Mouse (Mus musculus): Measurements from ENCODE around the gene Neurl2. TPM values are rescaled to one million over a fixed set of nuclear protein-coding genes. Genes with fewer than 3 reads are reported as not detected.
"Not testable (repeated sequence)": the region's sequence is repeated elsewhere in the genome, so short reads cannot be mapped to it uniquely, and the experiment has no call there.

Gene Neurl2
- total and polyA plus RNA-seq, 2 experiments: 1.6 to 5.6 TPM

GRCm38 (mm10) chr2:164866741-164867551 lies 33.7 kb upstream of the Neurl2 start:
- Histone ChIP-seq H3K4me3 (ENCODE audit: insufficient read depth, low read depth, low read length) (no peak overlapping the region), H3K9ac (ENCODE audit: low read depth, low read length) (peak overlapping the region; percentile 14; the same call in 1 of the 2 replicates), H3K36me3 (ENCODE audit: control insufficient read depth, insufficient read depth, low read length) (no peaks in the 10 kb centered on the region), H3K79me2 (ENCODE audit: control insufficient read depth, insufficient read depth, low read length) (no peaks in the 10 kb centered on the region), H3K27me3 (ENCODE audit: control insufficient read depth, insufficient read depth, low read length) (no peaks in the 10 kb centered on the region), H3K4me1 (ENCODE audit: control insufficient read depth, insufficient read depth, low read length) (peaks cover 4% of the 10 kb centered on the region; the same call in 1 of the 2 replicates), H3K27ac (replicated peaks; ENCODE audit: insufficient read depth, low read depth, low read length) (peak overlapping the region; percentile 33)
- DNase-seq (ENCODE audit: extremely low read depth, low read depth, low spot score): peak; percentile 61
- WGBS: 52% methylated on average over 16 of the region's 16 CpGs
- TF ChIP-seq CTCF (IDR thresholded peaks at IDR 0.05; ENCODE audit: low read depth, low read length) (no peak), POLR2A (IDR thresholded peaks at IDR 0.05; ENCODE audit: extremely low read depth, insufficient read depth, low read length) (no peak)

GRCm38 (mm10) chr2:164864593-164864992 lies 31.3 kb upstream of the Neurl2 start:
- WGBS: 78% methylated on average over 4 of the region's 4 CpGs
- TF ChIP-seq POLR2A (IDR thresholded peaks at IDR 0.05; ENCODE audit: extremely low read depth, insufficient read depth, low read length) (no peak), CTCF (IDR thresholded peaks at IDR 0.05; ENCODE audit: low read depth, low read length) (no peak)
- no peak overlapping the region for H3K4me3 ChIP-seq (ENCODE audit: insufficient read depth, low read depth, low read length)
- H3K27me3 ChIP-seq (ENCODE audit: control insufficient read depth, insufficient read depth, low read length): no peaks in the 10 kb centered on the region
- no peak for DNase-seq (ENCODE audit: extremely low read depth, low read depth, low spot score)
- no peak overlapping the region for H3K27ac ChIP-seq (replicated peaks; ENCODE audit: insufficient read depth, low read depth, low read length)
- no peaks in the 10 kb centered on the region for H3K79me2 ChIP-seq (ENCODE audit: control insufficient read depth, insufficient read depth, low read length)
- peaks cover 4% of the 10 kb centered on the region; the same call in 1 of the 2 replicates for H3K4me1 ChIP-seq (ENCODE audit: control insufficient read depth, insufficient read depth, low read length)
- no peaks in the 10 kb centered on the region for H3K36me3 ChIP-seq (ENCODE audit: control insufficient read depth, insufficient read depth, low read length)
- H3K9ac ChIP-seq (ENCODE audit: low read depth, low read length): no peak overlapping the region

DNA sequence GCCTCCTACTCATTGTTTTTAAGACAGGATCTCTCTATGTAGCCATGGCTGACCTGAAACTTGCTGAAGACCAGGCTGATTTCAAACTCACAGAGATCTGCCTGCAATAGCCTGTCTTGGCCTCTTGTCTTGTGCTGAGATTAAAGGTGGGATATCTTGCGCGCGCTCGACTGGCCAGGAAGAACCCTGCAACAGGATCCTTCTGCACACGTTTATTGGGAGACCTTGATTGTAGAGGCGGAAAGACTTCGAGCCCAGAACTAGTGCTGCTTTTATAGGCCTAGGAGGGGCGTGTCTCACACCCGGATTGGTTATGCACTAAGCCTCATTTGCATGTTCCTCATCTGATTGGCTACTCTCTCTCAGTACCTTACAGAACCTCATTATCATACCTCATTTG lies 30.2 kb upstream of the Neurl2 start:
- H3K27me3 ChIP-seq (ENCODE audit: control insufficient read depth, insufficient read depth, low read length); H3K27ac ChIP-seq (replicated peaks; ENCODE audit: insufficient read depth, low read depth, low read length); H3K4me3 ChIP-seq (ENCODE audit: insufficient read depth, low read depth, low read length); H3K79me2 ChIP-seq (ENCODE audit: control insufficient read depth, insufficient read depth, low read length); H3K9ac ChIP-seq (ENCODE audit: low read depth, low read length); H3K36me3 ChIP-seq (ENCODE audit: control insufficient read depth, insufficient read depth, low read length); DNase-seq (ENCODE audit: extremely low read depth, low read depth, low spot score): not testable (repeated sequence)
- peaks cover 11% of the 10 kb centered on the region for H3K4me1 ChIP-seq (ENCODE audit: control insufficient read depth, insufficient read depth, low read length)
- 97% methylated on average over 9 of the region's 9 CpGs for WGBS

DNA sequence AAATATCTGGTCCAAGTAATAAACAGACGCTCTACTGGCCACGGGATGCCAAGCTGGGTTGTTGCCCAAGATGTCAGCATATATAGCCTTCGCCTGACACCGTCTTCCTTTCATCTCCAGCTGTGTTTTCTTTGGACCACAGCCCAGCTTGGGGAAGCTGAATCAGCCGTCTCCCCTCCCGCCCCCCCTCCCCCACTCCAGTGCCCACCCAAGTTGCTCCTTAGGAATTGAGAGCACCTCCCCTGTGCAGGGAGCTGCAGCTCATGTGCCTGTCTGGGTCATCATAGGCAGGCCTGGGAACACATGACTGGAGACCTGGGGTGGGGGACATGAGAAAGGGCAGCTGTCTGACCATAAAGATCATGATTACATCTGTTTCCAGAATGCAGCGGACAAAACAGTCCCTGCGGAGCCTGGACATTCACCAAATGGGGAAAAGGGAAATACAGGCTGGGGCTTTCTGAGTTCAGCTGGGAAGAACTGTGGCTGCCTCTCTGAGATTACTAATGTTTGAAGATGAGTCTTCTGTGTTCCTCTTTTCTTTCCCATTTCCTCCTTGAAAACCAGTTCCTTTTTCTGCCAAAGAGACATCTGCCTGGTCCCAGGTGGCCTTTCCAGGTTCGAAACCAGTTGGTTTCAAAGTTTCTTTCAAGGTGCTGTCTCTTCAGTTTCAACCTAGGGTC lies 29.1 kb upstream of the Neurl2 start:
- no peak for TF ChIP-seq CTCF (IDR thresholded peaks at IDR 0.05; ENCODE audit: low read depth, low read length)
- TF ChIP-seq POLR2A (IDR thresholded peaks at IDR 0.05; ENCODE audit: extremely low read depth, insufficient read depth, low read length): no peak
- H3K4me3 ChIP-seq (ENCODE audit: insufficient read depth, low read depth, low read length): no peak overlapping the region
- no peak overlapping the region for H3K9ac ChIP-seq (ENCODE audit: low read depth, low read length)
- DNase-seq (ENCODE audit: extremely low read depth, low read depth, low spot score): peak; percentile 54
- no peaks in the 10 kb centered on the region for H3K27me3 ChIP-seq (ENCODE audit: control insufficient read depth, insufficient read depth, low read length)
- H3K36me3 ChIP-seq (ENCODE audit: control insufficient read depth, insufficient read depth, low read length): no peaks in the 10 kb centered on the region
- 45% methylated on average over 9 of the region's 9 CpGs for WGBS
- peak overlapping the region; percentile 59 for H3K27ac ChIP-seq (replicated peaks; ENCODE audit: insufficient read depth, low read depth, low read length)
- no peaks in the 10 kb centered on the region for H3K79me2 ChIP-seq (ENCODE audit: control insufficient read depth, insufficient read depth, low read length)
- H3K4me1 ChIP-seq (ENCODE audit: control insufficient read depth, insufficient read depth, low read length): peaks cover 11% of the 10 kb centered on the region

- Histone ChIP-seq H3K9ac (ENCODE audit: low read depth, low read length) (no peak overlapping the region), H3K36me3 (ENCODE audit: control insufficient read depth, insufficient read depth, low read length) (no peaks in the 10 kb centered on the region), H3K79me2 (ENCODE audit: control insufficient read depth, insufficient read depth, low read length) (no peaks in the 10 kb centered on the region), H3K27me3 (ENCODE audit: control insufficient read depth, insufficient read depth, low read length) (no peaks in the 10 kb centered on the region), H3K4me1 (ENCODE audit: control insufficient read depth, insufficient read depth, low read length) (peaks cover 12% of the 10 kb centered on the region), H3K4me3 (ENCODE audit: insufficient read depth, low read depth, low read length) (no peak overlapping the region), H3K27ac (replicated peaks; ENCODE audit: insufficient read depth, low read depth, low read length) (0 out of 2 replicates have a peak overlapping the region, but pooled peaks have one; percentile 8)
- DNase-seq (ENCODE audit: extremely low read depth, low read depth, low spot score): no peak
- TF ChIP-seq CTCF (IDR thresholded peaks at IDR 0.05; ENCODE audit: low read depth, low read length) (no peak), POLR2A (IDR thresholded peaks at IDR 0.05; ENCODE audit: extremely low read depth, insufficient read depth, low read length) (no peak)
- WGBS: 69% methylated on average over 4 of the region's 4 CpGs
Measured at GRCm38 (mm10) chr2:164861094-164861493, 27.8 kb upstream of the Neurl2 start.
